Mouse (Mus musculus) inflammation-experienced regulatory T-cells, adult 6 months (primary cell): ENCODE measurements around the gene Gm20388. TPM values are rescaled to one million over a fixed set of nuclear protein-coding genes. Genes with fewer than 3 reads are reported as not detected.

Experiments used
- ATAC-seq: one replicate; pipeline ENCODE4 v1.8.0; 2017
- polyA plus RNA-seq, 3 experiments: library from polyadenylated mRNA; unstranded; fragments of 100-300 nt; shearing (Covaris generic); gene quantifications; one replicate each; pipeline ENCODE4 v1.2.1; 2017

Gene Gm20388
- polyA plus RNA-seq, 3 experiments from 2014 or later: 10.8 to 14.1 (median 11.8) TPM

DNA sequence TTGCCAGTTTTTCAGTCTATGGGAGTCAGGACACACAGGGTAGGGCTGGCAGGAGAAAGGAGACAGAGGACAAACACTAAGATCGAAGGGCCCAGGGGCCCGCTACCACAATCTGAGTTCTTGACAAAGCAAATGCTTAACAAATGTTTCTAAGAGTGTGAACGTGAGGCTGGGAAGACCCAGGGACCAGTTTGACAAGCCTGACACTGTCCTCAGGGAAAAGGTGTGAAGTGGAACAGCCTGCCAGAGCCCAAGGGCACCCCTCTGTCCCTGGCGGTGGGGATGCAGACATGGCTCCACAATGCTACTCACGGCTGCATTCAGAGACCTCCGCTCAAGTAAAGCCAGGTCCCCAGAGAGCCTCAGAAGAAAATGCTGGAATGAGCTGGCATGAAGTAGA is 4195.2 kb downstream of the Gm20388 start:
- ATAC-seq: no peak

DNA sequence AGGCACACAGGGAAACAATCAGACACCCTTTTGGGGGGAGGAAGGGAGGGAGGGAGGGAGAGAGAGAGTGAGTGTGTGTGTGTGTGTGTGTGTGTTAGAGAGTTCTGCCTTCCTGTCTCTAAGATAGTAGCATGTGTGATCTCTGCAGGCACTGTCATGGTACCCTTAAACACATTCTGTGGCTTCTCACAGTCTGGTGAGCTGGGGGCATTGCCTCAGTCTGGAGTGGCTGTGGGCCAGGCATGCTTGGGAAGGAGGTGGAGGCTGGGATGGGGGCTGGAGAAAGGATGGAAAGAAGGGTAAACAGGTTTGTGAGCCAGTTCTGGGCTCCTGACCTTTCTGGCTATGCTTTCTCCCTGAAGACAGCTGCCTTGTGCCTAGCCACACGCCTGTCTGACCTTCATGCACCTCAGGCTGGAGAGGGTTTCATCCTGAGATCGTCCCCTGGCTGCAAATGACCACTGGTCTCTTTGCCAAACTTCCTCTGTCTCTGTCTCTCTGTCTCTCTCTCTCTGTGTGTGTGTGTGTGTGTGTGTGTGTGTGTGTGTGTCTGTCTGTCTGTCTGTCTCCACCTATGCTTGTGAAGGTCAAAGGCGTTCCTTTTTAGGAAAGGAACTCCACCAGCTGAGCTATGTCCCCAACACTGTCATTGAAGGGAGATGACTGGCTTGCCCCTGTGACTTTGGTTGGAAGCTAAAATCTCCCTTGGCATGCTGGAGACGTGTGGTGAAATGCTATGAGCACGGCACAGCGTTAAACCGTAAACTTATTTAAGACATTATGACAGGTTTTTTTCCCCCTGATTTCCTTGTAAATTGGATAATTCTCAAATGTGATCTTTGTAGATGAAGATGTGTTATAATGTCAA is 4195.9 kb downstream of the Gm20388 start:
- ATAC-seq: no peak

DNA sequence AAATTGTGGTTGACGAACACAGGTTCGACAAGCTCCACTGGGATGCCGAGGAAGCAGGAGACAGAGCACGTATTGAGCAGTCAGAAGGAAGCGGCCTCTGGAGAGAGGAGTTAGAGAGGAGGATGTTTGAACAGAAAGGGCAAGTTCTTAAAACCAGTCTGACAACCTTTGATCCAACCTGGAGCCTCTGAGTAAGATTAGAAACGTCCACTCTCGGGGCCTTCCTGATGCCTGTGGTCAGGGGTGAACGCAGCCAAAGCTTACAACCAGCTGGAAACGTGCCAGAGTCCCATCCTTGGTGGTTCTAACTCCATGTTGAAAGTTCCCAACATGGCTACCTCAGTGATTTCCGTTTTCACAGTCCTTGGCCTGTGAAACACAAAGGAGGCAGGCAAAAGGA is 4202.5 kb downstream of the Gm20388 start:
- no peak for ATAC-seq

DNA sequence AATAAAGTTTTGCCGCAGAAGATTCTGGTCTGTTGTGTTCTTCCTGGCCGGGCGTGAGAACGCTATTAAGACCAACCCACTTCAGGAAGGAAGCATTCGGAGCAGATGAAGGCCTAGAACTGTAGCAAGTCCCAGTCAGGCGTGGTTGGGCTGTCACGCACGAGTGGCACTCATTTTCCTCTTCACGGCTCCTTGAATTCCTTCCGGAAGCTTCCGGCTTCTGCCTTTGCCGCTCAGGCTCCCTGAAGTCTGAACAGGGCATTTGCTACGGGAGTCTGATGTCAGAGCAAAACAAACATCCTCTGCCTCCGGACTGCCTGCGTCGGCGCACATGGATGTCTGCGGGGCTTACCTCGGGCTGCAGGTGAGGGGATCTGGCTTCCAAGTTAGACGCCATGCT is 4214.6 kb downstream of the Gm20388 start:
- no peak for ATAC-seq

DNA sequence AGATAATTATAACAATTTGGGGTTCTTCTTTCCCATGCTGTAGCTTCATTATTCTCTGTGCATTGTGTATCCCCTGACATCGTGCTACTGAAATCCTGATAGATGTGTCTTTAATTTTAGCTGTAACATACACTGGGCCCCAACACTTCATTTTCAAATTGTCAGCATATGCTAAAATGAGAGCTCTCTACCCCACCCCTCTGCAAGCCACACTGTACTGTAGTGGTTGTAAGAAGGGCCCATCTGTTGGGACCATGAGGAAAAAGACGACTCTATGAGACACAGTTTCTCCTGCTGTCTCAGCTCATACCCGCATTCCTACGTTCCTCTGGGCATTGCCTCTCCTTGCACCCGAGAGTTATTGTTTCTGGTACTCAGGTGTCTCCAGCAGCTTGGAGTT is 4226.6 kb downstream of the Gm20388 start:
- ATAC-seq: no peak

DNA sequence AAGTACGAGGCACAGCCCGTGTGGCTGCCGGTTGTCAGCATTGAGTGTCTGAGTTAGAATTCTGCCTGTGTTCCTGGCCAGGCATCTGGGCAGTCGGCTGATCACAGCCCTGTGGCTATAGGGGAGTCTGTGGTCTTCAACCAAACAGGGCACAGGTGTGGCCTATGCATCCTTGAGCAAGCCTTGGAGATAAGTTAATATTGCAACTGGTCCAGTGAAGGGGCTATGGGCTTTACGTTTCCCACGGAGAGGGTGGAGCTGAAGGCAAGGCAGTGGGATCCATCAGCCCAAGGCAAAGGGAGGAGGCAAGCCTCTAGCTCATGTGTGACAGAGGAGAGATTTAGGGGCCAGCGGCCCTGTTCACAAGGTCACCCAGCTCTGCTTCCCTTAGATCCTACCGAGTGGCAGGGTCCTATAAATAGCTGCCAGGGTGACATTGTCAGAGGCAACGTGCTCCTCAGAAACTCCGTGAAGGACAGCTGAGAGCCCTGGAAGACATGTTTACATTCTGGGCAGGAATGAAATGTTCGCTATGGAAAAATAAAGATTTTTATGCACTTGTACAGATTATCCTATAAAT is 4229.7 kb downstream of the Gm20388 start:
- ATAC-seq: no peak

DNA sequence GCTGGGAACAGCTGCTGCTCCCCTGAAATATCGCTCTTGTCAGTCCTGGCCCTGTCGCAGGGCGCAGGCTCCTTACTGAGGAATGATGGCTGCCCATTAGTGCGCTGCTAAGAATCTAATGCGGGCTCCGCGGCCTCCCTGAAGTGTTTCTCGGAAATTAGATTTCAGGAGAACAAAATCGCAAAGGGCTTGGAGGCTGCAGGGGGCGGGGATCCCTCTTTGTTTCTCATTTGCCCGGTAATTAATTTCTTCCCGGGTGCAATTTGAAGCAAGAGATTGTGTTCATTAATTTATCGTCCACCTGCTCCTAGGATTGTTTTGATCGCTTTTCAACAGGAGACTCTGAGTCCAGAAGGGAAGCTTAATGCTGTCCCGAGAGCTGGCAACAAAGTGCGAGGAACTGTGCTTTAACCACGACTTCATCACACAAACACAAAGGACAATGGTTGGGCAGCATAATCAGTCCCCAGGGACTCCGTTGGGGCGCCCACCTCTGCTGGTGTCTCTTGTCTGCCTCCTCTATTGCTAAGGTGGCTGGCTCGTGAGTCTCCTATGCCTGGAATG is 4230.3 kb downstream of the Gm20388 start:
- ATAC-seq: no peak

DNA sequence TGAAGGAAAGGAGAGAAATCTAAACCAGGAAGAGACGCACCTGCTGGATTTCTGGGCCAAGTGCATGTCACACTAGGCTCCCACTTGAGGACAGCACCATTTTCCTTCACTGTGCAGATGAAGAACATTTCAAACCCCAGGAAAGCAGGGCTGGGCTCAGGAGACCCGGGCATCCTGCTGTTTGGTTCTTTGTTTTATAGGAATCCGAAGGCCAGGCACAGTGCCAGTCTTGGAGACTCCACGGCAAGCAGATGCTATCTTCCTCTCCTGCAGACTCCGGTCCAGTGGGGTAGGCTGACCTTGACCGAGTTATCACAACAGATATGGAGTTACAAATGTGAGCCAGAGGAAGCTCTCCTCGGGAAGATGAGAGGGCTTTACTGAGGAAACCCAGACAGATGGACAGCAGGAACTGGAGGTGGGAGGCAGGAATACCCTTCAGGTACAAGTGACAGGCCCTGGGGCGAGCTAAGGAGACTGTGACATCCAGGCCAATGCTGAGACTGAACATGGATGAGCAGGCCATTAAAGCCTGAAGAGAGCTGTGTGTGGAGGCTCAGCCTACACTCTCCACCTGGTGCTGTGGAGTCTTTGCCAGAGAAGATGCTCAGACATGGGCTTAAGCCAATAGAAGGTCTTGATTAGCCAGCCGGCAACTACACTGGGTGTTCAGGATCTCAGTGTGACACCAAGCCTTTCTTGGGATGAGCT is 4231.2 kb downstream of the Gm20388 start:
- no peak for ATAC-seq

DNA sequence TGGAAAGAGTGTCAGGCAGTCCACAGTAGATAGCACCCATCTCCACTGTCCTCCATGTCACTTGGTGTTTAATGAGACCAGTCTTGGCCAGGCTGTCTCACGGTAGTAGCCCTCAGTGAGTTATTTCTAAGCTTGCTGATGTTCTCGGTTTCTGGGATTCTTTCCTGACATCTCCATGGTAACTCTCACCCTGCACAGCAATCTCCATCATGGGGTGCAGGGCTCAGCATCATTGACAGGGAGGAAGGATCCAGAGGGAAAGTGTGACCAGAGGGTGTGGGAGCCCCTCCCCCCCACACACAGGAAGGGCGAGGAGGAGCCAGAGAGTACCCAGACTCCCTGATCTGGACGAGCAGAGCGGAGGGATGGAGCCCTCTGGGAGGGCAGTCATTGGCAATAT is 4232.4 kb downstream of the Gm20388 start:
- no peak for ATAC-seq

DNA sequence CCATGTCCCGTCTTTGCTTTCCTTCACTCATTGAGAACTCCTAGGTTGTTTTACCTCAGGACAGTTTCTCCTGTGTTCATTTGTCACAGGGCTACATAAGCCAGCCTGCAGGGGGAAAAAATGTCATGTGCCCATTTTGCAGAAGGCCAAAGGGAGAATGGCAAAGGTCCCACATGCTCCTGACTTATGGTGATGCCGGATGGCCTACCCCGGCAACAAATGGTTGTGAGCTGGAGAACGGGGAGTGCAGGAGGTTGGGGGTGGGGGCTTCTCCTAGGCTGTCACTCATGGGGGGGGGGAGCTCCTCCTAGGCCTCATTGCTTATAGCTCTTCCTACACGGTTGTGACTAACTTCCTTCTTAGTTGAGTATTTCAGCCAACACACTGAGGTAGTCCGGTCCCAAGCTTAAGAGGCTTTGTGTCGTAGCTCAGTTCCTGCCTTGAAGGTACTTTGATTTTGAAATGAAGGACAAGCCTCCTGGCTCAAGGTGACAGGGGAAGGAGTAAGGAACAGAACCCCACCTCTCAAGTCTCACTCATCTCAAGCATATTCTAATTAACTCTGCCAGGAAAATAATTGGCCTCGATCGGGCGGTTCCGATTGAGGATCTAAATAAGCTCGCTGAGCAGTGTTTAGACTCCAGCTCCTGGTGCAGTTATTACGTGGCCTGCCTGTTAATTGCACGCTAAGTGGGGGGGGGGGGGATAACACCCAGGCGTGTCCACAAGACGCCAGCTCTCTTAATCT is 4233.4 kb downstream of the Gm20388 start:
- ATAC-seq: no peak

DNA sequence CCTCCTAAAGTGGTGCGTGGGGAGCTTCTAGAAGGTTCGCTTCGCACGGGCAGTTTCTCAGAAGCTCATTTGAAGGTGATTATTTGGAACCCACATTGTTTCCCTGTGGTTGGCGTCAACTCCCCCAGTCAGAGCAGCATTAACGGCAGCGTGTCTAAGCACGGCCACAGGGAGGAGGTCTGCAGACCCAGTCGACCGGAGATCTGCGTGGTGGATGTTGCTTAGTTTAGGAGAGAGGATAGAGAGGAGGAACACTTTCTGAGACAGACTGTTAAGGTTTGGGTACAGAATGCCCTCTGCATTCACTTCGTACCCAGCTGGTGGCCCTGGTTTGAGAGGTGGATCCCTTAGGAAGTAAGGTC is 4234.0 kb downstream of the Gm20388 start:
- ATAC-seq: no peak

DNA sequence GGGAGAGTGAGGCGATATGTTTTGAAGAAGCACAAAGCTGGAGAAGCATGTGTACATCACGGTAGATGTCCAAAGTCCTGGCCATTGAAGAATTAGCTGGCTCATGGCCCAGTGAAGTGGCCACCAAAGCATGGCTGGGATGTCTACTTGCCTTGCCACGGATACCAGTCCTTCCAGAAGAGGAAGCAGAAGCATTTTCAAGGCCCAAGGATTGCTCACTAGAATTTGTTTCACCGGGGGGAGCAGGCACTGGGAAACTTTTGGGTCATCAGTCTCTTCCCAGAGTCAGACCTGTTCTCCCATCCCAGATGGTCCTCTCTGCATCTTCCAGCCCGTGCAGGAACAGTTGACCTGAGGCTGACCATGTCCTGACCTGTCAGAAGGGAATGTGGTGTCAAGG is 4235.6 kb downstream of the Gm20388 start:
- no peak for ATAC-seq

DNA sequence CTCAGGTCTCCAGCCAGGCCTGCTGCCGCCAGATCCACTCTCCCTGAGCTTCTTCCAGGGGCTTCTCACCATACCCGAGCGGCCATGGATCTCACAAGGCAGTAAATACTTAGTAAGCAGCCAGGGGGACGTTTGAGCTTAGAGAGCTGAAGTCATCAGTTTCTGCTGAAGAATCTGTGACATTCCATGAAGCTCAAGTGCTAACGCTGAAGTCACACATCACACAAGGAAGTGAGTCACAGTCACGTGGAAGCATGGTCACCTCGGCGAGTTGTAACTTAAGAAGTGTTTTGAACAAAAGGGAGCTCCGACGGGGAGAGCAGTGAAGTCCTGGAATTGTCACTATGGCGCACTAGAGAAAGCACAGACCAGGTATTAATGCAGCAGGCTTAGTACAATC is 4239.4 kb downstream of the Gm20388 start:
- no peak for ATAC-seq

DNA sequence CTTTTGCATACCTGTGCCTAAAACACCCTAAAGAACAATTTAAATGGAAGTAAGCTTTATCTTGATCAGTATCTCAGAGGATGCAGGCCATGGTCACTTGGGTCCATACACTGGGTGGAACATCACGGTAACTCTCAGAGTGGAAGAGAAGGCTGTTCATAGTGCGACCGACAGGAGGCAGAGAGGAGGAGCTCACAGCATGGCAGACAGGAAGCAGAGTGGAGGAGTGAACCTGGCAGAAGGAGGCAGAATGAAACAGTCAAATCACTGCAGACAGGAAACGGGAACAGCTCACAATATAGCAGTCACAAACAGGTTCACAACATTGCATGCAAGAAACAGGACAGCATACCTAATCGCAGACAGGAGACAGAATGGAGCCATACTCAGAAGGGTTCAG is 4239.9 kb downstream of the Gm20388 start:
- ATAC-seq: peak; percentile 48

DNA sequence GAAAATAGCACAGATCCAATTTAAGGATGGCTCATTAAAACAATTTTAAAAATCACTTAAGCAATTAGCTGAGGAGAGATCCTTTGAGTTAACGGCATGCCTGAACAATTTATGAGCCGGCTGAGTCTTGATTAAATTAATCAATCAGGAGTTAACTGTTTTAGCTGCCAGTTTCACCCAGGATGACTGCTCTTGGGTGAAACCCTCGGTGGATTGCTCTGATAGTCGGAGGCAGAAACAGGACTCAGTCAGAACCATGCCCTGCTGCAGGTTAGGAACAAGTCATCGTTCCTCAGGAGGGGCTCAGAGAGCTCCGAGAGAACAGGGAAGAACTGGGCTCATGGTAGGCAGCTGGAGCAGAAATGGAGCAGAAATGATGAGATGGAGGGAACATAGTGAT is 4241.2 kb downstream of the Gm20388 start:
- no peak for ATAC-seq

DNA sequence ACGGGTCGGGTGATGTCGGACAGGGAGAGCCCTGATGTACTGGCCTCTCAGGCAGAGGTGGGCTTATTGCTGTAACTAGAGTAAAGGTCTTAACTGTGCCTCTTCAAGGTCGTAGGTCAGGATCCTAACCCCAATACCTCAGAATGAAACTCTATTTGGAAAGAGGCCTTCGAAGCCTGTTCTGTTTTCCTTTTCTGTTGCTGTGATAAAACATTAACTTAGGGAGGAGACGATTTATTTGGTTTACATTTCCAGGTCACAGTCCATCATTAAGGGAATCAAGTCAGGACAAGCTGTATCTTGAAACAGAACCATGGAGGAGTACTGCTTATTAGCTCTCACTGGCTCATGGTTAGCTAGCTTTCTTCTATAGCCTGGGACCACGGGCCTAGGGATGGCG is 4242.1 kb downstream of the Gm20388 start:
- ATAC-seq: no peak

DNA sequence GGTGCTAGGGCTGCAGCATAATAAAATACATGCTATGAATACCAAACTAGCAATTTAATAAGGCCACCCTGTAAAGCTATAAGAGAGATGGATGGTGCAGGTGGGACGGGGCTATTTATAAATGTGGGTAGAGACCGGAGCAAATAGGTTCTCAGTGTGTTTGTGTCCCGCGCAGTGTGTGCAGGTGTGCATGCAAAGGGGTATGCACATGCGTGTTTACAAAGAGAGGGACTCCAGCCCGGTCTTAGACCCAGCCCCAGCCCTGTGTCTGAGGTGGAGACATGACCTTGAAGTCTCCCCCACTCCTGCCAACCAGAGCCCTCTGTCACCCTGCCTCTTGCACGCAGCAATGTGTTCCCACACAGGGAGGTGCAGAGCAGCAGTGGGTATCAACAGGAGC is 4245.7 kb downstream of the Gm20388 start:
- ATAC-seq: no peak

DNA sequence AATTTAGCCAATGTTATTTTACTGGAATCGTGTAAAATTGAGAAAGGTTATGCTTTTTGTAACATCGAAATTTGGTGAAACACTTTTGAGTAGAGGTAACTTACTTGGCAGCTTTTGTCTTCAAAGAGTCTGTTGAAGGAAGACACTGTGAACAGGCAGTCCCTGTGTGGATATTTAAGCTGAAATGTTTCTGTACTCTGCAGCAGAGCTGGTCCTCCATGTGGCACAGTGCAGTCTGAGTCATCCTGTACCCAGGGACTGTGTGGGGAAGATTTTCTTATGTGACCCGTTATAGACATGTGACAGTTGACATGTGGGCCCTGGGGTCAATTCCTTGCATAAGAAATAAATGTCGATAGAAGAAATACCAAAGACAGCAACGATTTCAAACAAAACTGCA is 4251.0 kb downstream of the Gm20388 start:
- ATAC-seq: no peak

DNA sequence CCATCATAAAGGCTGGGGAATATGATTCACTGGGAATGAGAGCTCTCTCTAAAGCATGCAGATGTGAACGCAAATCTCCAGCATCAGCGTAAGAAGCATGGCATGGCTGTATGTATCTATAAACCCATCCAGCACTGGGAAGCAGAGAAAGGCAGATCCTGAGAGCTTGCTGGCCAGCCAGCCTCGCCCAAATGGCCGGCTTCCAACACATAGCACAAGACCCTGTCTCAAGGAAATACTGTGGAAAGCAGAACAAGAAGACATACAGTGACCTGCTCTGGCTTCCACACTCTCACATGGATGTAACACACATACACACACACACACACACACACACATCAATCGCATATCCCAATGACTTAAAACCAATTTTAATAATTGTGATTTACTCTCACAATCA is 4252.6 kb downstream of the Gm20388 start:
- ATAC-seq: no peak

DNA sequence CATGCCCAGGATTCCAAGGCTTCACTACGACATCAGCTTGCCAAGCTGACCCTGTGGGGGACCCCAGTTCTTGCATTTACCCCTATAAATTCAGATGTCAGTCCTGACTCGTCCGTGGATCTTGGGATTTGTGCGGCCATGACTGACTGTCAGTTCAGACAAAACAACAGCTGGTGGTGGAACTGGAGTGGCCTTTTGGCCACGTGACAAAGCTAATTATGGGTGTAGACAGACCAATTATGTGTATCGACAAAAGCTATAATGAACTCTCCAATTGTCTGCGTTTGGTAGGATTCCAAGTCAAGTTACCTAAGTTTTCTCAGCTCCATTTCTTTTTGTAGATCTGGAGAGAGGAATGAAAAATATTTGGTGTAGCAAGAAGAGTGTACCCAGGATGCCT is 4259.1 kb downstream of the Gm20388 start:
- ATAC-seq: no peak

DNA sequence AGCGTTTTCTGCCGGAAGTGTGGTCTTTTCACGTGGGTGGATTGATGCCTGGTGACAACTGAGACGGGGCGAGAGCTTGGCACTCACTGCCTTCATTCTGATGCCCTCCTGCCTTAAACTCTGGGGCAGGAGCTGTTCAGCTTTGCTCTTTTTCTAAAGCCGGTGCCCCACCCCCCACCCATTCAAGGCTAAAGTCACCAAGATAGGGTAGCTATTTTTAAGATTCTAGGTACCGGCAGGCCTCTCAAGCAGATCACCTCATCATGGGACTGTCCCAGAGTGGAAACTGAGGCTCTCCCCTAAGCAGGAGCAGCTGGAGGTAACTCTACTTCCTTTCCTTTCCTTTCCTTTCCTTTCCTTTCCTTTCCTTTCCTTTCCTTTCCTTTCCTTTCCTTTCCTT is 4260.0 kb downstream of the Gm20388 start:
- ATAC-seq: no peak

DNA sequence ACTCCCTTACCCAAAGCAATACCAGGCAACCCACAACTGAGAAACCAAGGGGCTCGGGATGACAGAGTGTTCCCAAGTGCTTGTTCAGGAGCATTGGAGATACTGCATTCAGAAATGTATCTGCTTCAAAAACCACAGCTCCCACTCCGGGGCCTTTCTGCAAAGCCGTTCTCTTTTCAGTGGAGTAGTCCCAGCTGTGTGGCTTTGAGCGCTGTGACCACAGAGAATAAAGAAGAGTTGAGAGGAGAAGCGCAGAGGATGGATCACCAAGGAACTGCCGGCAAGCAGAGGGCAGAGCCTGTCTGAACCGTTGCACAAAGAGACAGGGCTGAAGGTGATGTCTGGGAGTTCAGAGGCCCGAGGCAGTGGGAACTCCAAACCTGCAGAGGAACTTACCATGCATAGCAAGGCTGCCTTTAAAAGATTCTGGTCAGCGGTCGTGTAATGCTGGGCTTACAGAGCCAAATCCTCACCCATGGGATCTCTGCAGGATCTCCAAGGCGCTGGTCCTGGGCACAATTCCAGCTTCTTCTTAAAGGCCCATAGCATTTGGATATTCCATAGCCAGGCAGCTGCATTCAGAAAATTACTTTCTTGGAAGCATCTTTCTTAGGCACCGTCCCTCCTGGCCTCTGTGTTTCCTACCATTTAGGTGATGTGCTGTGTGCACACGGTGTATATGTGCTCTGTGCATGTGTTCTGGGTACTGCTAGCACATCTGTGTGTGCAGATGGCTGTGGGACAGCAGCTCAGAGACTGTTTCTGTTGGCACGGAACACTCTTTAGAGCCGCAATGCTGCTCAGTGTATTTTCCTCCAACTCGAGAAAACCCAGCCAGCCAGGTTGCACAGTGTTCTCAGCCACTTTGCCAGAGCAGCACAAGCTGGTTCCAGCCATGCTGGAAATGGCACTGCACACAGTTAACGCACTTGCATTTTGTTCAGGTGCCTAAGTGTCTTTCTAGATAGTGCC is 4261.2 kb downstream of the Gm20388 start:
- ATAC-seq: no peak
